Mouse (Mus musculus) adrenal gland (tissue): Measurements from ENCODE around the gene 2310007B03Rik.

Experiments
- intact Hi-C: fragments of 180-260 bp; cut with DNase I; formaldehyde crosslinking; loops from one replicate; pipeline ENCODE4 v1.15.1; 2025

2310007B03Rik gene

DNA sequence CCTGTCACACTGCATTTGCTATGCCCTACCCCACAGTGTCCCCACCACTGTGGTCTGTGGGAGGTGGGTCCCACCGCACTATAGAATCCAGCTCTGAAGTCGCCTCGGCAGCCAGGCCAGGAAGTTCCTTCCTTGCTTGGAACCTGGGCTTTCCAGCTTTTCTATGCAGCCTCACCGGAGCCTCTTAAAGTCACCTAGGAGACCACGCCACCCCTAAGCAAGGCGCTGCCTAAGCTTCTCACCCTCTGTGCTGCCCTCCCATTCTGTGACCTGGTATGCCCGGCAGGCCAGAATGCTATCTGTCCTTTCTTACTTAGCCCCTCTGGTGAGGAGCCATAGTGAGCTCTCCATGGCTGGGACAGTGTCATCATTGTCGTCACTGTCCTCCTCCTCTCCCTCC is 602 bp upstream of the 2310007B03Rik start:
- intact Hi-C loops: no loop called here

- intact Hi-C loops: no loop called here
Observed at GRCm38 (mm10) chr1:93159566-93160500, 915 bp downstream of the 2310007B03Rik start.

- intact Hi-C loops: no loop called here
Observed at GRCm38 (mm10) chr1:93158916-93159315, 1.8 kb downstream of the 2310007B03Rik start.

- intact Hi-C loops: no loop called here
Observed at GRCm38 (mm10) chr1:93157566-93157965, 3.2 kb downstream of the 2310007B03Rik start.

GRCm38 (mm10) chr1:93150907-93151661 is 9.7 kb downstream of the 2310007B03Rik start:
- intact Hi-C loops: no loop called here

DNA sequence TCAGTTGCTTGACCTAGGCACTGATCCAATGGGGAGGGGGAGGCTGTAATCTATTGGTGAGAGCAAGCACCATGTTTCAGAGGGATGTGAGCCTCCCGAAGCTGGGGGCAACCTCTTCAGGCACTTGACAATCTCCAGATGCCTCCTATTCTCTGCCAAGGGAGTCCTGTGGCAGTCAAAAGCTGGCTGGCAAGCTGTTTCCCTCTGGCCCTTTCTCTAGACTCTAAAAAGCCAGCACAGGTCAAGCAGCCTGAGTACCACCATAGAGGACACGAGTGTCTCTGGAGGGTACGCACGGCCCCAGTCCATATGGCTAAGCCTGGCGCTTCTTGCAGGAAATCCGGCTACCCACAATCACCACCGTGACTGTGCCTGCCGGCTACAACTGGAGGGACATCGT is 16.6 kb downstream of the 2310007B03Rik start:
- intact Hi-C loops: no loop called here

DNA sequence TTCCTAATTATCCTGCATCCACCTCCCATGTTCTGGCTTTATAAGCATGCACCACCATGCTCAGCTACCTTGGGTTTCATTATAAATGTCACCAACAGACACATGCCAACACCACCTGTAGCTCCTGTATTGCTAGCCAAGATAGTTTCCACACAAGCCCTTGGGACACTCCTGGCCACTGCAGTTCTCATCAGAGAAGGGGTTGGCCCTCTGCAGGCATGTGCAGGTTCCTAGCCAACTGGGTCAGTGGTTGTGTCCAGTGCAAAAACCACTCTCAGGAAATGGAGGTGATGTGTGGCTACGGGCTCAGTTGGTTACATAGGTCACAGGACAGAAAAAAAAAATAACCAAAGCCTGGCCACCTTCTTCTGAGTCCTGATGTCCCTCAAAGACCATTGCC is 17.9 kb downstream of the 2310007B03Rik start:
- intact Hi-C loops: no loop called here

DNA sequence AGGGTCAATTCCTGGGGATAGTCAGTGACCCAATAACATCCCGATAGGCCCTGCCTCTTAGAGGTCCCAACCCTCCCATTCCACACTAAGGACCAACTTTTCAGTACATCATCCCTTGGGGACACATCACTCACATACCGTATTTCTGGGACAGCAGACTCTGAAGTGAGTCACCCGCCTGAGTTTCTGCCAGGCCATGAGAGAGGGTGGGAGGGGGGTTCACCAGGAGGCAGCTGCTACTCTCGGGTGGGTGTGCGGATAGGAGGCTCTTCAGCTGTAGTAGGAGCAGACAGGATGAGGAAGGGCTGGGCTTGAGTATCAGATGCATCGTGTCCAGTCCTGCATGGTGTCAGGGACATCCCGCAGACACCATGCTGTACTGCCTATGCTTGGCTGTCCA is 21.0 kb downstream of the 2310007B03Rik start:
- intact Hi-C loops: no loop called here

- intact Hi-C loops: no loop called here
Observed at GRCm38 (mm10) chr1:93138534-93138933, 22.2 kb downstream of the 2310007B03Rik start.

- intact Hi-C loops: no loop called here
Observed at GRCm38 (mm10) chr1:93135036-93135526, 25.7 kb downstream of the 2310007B03Rik start, which contains the start of gene Agxt. Gene Agxt, plus strand, starts transcription at chr1:93135240.

GRCm38 (mm10) chr1:93132676-93133075 is 28.1 kb downstream of the 2310007B03Rik start:
- intact Hi-C loops: no loop called here

DNA sequence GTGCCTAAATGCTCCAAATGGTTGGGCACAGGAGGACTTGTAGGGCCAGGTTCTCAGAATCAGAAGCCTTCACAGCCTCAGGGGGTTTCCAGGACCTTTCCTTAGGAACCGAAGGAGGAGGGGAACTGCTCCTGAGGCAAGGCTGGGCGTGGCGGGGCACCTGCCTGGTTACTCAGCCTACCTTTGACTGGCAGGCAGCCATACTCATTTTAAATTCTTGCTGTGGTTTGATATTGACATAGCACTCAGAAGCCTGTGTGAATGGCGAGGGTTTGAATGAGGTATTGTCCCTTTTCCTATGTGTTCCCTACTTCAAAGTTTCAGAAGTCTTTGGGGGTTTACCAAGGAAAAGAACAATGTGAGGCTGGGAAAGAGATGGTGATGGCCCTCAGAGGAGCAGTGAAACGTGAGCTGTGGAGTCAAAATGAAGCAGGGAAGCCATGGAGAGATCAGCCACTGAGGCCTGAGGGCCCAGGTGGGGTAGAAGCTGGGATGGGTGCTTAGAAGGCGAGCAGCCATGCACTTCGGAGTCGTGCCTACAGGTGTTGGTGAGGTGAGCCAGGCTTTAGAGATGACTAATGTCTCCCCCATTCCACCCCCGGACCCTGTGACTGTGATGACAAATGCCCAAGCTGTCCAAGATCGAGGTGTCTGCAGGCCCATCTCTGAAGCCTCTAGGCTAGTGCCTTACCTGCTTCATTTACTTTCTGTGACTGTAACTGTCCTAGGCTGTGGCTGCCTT is 30.3 kb downstream of the 2310007B03Rik start:
- intact Hi-C loops: no loop called here

GRCm38 (mm10) chr1:93128710-93129349 is 31.9 kb downstream of the 2310007B03Rik start:
- intact Hi-C loops: loop anchor here (10.0 kb wide), 1 partner anchor 174 kb away; the partner anchor contains the start of gene Gpr35

DNA sequence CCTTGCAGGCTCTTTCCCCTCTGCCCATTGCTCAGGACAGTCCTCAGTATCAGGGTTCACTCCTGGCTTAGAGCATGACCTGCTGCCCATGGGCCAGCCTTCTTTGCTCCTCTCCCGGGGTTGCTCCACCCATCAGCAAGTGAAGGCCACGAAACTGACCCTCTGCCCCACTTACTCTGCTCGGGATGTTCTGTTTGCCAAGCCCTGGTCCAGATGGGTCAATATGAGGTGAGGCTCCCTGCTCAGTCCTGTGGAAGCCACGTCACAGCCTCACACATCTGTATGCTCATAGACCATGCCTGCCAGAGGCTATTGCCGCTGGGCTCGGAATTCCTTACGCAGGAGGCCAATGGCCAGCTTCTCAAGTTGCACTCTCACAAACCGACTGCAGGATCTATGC is 32.5 kb downstream of the 2310007B03Rik start:
- intact Hi-C loops: loop anchor here (10.0 kb wide), 1 partner anchor 173 kb away; the partner anchor contains the start of gene Gpr35

GRCm38 (mm10) chr1:93125256-93125655 is 35.5 kb downstream of the 2310007B03Rik start:
- intact Hi-C loops: loop anchor here (10.0 kb wide), 1 partner anchor 170 kb away; the partner anchor contains the start of gene Gpr35

- intact Hi-C loops: loop anchor here (10.0 kb wide), 1 partner anchor 169 kb away; the partner anchor contains the start of gene Gpr35
Observed at GRCm38 (mm10) chr1:93124066-93124465, 36.7 kb downstream of the 2310007B03Rik start.

GRCm38 (mm10) chr1:93123179-93123854 is 37.4 kb downstream of the 2310007B03Rik start:
- intact Hi-C loops: loop anchor here (10.0 kb wide), 1 partner anchor 169 kb away; the partner anchor contains the start of gene Gpr35

- intact Hi-C loops: no loop called here
Observed at GRCm38 (mm10) chr1:93118816-93119215, 41.9 kb downstream of the 2310007B03Rik start.

- intact Hi-C loops: no loop called here
Observed at GRCm38 (mm10) chr1:93115471-93115870, 45.3 kb downstream of the 2310007B03Rik start.
